Mouse (Mus musculus) adrenal gland, adult 18-20 months (tissue): ENCODE measurements at regions not wholly inside any gene's neighbourhood (a gene's known extent, or its start where the extent isn't known, plus 50 kb on each side); places are given as distances from the start of the nearest gene placed in this dataset.
A peak's percentile ranks its signal among the peaks of the same experiment; 100 is the strongest.

ENCODE experiments used
- DNase-seq, 2 experiments: peaks; one replicate each; pipeline ENCODE4 v3.0.0; 2021 to 2022; ENCODE audit warnings: low spot score in 2 of 2

DNA sequence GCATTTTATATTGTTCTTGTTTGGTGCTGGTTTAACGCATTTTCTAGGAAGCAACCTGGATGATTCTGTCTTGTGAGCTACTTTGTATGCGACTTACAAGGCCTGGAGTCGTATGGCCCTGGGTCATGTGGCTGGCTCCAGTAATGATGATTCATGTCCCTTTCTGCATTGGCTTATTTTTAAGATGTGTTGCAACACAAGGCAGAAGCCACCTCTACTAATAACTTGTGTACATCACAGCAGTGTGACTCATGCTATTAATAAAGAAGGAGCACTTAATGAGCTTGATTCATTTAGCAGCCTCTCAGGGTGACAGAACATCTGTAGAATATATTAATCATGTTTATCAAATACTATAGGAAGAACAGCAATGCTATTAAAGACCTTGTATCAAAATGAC lies 84.0 kb downstream of the Slc5a7 start:
- DNase-seq, result no peak

DNA sequence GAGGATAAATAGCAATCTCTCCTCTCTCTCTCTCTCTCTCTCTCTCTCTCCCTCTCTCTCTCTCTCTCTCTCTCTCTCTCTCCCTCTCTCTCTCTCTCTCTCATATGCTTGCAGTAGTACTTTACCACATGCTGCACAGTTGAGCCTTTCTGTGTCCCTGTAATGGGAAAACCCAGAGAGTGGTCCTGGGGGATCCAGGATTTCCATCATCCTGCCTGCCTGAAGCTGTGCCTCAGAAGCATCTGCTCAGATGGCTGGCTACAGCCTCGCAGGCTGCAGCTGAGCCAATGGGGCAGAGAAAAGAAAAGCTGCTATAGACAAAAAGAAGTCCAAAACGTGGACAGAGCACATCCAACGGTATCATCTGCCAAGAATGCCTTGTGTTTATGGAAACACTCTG lies 97.1 kb downstream of the Slc5a7 start:
- no peak for DNase-seq

DNA sequence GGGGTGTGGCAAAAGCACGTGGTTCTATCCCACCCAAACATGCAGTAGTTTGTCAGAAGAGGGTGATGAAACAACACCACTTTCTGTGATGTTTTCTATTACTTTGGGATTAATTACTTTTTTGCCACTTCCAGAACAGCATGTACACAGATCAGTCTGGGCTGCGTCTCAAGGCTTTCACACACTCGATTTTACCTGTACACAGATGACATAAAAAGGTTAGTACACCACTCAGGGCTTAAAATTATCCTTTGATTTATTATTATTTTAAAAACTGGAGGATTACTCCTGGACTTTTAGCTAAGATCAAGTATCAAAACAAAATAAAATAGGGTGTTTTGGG lies 106.6 kb downstream of the Slc5a7 start:
- DNase-seq, result no peak

DNA sequence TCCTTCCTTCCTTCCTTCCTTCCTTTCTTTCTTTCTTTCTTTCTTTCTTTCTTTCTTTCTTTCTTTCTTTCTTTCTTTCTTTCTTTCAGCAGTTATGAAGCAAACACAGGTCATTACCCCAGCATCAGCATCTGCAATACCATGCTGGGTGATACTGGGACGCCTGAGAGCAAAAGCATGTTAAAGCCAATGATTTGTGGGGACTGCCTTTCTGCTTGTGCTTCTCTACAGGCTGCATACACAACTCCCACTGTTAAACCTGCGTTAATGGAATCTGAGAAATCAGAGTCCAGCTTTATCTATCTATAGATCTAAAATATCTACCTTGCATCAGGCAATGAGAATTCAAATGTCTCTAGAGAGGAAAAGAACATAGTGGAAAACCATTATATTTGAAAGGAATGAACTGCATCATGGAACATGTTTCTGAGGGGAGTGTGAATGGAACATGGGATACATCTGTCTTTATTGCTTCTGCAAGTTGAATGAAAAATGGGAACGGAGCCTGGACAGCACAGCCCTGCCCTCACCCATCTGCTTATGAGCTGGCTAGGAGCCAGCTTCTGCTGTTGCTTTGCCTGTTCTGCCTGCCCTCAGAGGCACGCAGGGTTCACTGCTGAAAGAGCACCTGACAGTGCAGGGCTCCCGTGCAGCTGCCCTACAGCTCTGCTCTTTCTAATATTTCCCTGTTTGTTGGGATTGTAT lies 107.2 kb downstream of the Slc5a7 start:
- DNase-seq, result no peak

DNA sequence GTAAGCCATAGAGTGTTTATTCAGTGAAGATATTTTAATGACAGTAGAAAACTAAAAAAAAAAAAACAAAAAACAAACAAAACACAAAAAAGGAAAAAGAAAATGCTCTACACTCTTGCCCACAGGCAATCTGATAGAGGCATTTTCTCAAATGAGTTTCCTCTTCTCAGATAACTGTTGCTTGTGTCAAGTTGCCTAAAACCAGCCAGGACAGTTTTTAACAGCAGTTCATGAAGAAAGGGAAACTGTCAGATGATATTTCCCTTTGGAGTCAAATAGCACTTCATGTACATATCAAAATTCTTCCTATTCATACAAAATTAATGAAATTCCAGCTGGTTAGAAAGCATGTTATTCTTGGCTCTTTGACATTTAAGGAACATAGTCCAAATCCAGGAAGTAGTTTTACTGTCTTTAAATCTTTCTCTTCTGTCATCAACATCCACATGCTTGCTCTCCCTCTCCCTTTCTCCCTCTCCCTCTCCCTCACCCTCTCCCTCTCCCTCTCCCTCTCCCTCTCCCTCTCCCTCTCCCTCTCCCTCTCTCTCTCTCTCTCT lies 109.8 kb downstream of the Slc5a7 start:
- no peak for DNase-seq

DNA sequence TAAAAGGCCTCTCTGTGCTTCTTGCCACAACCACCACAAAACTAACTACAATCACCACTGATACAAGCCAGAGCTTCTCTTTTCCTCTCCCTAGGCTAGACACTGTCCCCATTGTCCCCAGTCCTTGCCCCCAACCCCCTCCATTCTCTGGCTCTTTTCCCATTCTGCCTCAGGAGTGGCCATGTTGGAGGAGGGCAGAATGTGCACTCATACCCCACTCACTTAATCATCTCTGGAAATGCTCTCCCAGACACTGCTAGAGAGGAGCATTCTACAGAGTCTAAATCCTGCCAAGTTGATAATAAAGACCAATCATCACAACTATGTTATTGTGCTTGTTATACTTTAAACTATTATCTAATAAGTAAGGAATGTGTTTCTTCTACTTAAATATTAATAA lies 116.8 kb downstream of the Slc5a7 start:
- no peak for DNase-seq

DNA sequence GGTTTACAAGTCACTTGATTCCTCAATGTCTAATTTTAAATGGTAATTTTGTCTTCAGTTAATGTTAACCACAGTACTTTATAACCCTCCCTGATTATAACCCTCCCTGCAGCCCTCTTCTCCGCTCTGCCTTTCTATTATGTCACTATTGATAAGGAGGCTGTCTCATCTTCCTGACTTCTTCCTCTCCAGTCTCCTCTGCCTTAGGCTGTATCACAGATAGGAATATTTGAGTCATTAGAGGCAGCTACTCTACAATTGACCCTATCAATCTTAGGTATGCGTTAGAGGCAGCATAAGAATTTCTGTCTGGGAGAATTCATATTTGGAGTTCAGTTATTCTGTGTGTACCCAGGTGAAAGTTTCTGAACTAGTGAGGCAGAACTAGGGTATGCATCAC lies 118.3 kb downstream of the Slc5a7 start:
- no peak for DNase-seq

DNA sequence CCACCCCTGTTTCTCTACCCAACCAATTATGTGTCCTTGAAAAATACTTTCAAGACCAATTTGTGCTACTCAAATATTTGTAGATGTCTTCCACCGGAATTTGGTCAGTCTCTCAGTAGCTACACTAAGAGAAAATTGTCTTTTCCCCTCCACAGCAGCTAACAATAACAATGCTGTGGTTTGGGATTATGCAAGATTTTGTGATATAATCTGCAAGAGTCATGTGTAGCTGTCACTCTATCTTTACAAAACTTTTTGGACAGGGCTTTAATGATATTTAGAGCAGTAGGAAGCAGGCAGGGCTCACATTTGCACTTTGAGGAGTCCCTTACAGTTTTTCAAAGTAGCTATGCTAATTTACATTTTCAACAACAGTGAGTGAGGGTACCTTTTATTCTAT lies 128.1 kb downstream of the Slc5a7 start:
- DNase-seq, result no peak

DNA sequence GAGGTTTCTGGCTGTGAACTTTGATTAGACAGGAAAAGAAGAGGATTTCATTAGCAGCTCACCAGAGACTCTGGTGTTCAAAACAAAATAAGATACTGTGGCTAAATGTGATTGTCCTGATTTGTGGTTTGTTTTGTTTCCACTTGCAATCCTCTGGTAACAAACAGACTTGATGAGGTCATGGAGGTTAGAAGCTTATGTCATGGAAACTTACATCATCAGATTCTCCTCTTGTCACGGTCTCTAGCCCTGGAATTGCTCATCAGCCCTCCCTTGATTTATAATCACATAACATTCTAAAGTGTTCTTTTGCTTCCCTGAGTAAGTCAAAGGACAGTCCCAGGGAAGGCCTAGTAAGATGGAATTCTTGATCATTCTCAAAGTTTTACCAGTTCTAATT lies 130.8 kb downstream of the Slc5a7 start:
- no peak for DNase-seq

DNA sequence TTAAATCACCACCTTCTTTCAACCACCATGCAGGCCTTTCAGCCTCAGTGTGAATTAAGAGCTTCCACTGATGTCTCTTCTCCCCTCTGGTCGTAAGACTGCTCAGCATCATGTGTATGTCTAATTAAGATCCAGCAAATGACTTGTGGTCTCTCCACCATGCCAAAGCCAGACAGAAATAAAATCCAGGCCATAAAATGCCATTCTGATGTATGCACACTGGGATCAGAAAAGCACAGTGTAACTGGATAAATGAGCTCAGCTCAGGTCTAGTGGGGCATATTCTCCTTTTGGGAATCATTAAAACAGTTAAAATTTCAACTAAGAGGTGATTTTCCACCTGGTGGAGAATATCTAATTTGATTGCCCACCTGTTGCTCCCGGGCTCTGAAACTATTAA lies 136.5 kb downstream of the Slc5a7 start:
- no peak for DNase-seq

DNA sequence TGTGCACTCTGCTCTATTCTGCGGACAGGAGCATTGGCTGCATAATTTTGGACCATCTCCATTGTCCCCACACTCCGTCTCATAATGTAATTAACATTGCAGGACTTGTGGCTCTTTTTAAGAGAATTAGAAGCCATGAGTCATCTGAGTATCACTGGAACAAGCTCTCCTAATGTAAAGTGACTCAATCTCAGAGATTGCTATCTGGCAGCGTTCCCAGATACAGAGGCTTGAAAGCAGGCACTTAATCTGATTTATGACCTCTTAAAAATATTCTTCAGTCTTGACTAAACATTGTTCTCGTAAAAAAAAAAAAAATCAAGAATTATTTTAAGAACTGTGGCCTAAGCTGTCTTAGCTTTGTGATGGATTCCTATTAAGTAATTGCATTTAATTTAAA lies 140.1 kb downstream of the Slc5a7 start:
- peak; percentile 28 to 40 for DNase-seq

DNA sequence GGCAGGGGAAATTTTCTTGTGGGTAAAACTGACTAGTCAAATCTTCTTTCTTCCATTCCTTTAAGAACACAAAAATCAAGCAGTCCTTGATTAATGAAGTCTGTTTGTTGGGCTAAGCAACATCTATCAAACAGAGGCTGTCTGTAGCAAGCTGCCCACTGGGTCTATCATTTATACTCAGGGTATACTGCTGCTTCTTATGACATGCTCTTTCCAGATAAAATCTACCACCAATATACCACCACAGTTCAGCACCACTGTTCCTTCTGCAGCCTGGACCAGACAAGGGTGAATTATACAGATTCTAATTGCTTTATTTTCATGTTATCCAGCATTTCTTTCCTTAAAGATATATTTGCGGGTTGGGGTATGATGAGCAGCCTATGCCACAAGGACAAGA lies 140.5 kb downstream of the Slc5a7 start:
- DNase-seq, result no peak

DNA sequence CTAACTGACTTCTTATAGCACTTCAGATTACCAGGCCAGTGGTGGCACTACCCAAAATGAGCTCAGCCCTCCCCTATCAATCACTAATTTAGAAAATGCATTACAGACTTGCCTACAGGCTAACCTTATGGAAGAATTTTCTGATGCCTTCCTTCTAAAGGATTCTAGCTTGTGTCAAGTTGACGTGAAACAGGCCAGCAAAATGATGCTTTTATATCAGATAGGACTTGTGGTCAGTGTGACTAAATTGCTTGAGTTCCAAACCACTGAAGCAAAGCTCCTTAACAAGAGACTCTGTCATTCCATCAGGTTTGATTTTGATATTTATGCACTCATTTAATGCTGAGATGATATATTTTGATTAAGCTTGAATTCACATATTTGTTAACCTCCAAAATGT lies 143.0 kb downstream of the Slc5a7 start:
- DNase-seq, result no peak

DNA sequence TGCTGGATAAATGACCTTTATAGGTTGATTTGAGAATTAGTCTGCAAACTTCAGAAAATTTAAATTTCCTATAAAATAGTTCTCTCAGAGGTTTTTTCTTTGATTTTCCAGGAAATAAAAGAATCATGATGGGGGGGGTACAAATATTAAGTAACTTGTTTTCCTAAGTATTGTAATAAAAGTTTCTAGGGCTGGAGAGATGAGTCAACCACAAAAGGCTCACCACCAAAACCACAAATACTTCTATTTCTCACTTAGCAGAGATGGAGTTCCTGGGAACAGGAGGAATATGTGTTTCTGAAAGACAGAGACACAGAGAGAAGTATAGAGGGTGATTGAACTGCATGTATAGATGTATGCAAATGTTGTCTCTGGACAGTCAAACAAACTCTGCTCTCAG lies 144.3 kb downstream of the Slc5a7 start:
- no peak for DNase-seq
